Mouse (Mus musculus) limb, embryonic 14.5 days (tissue): ENCODE measurements at regions not wholly inside any gene's neighbourhood (a gene's known extent, or its start where the extent isn't known, plus 50 kb on each side); places are given as distances from the start of the nearest gene placed in this dataset.
"Not testable (repeated sequence)": the region's sequence is repeated elsewhere in the genome, so short reads cannot be mapped to it uniquely, and the experiment has no call there.

ENCODE experiments used
- ATAC-seq: fragments of 200-750 bp; cut with Nextera tagmentation; 2 replicates; pipeline ENCODE4 v1.8.0; 2017; ENCODE audit warnings: low read depth, moderate number of reproducible peaks, moderate TSS enrichment; ENCODE audit not compliant: low FRiP score
- DNase-seq: peaks from one replicate; pipeline ENCODE4 v3.0.0-alpha.2; 2015; ENCODE audit warnings: low spot score
- H3K27ac ChIP-seq: fragments of 300-500 bp; sonication (generic); replicated peaks from 2 replicates; pipeline ENCODE4 v1.5.1; 2014; ENCODE audit warnings: low read depth, mild to moderate bottlenecking, low read length, moderate library complexity, mixed read lengths
- H3K27me3 ChIP-seq: fragments of 300-500 bp; sonication (generic); 2 replicates; pipeline ENCODE4 v1.6.1; 2014; ENCODE audit warnings: low read length, mixed read lengths; ENCODE audit not compliant: control insufficient read depth, insufficient read depth
- H3K36me3 ChIP-seq: fragments of 300-500 bp; sonication (generic); 2 replicates; pipeline ENCODE4 v1.6.1; 2014; ENCODE audit warnings: mild to moderate bottlenecking, low read length, moderate library complexity, mixed read lengths; ENCODE audit not compliant: control insufficient read depth, insufficient read depth
- H3K4me1 ChIP-seq: fragments of 300-500 bp; sonication (generic); 2 replicates; pipeline ENCODE4 v1.6.1; 2014; ENCODE audit warnings: antibody characterized with exemption, low read length, mixed read lengths; ENCODE audit not compliant: control insufficient read depth, insufficient read depth
- H3K4me2 ChIP-seq: fragments of 300-500 bp; sonication (generic); replicated peaks from 2 replicates; pipeline ENCODE4 v1.6.1; 2014; ENCODE audit warnings: low read depth, mild to moderate bottlenecking, low read length, moderate library complexity; ENCODE audit not compliant: severe bottlenecking
- H3K4me3 ChIP-seq: fragments of 300-500 bp; sonication (generic); replicated peaks from 2 replicates; pipeline ENCODE4 v1.5.1; 2014; ENCODE audit warnings: low read length
- H3K9ac ChIP-seq: fragments of 300-500 bp; sonication (generic); 2 replicates; pipeline ENCODE4 v1.6.1; 2014; ENCODE audit warnings: mild to moderate bottlenecking, low read depth, low read length, moderate library complexity; ENCODE audit not compliant: severe bottlenecking
- H3K9me3 ChIP-seq: fragments of 300-500 bp; sonication (generic); 2 replicates; pipeline ENCODE4 v1.6.1; 2016; ENCODE audit warnings: low read length; ENCODE audit not compliant: control insufficient read depth
- POLR2A ChIP-seq: fragments of 200-500 bp; IDR thresholded peaks from 2 replicates; pipeline ENCODE4 v1.8.0; 2012; ENCODE audit warnings: inconsistent platforms, mild to moderate bottlenecking, moderate library complexity, borderline replicate concordance; ENCODE audit not compliant: insufficient read depth, insufficient read length; ENCODE audit errors: extremely low read depth
- WGBS: fragments of 180-500 bp; shearing (Covaris S2); extraction: QIAGEN DNeasy Blood & Tissue Kit; methylation state at CpG from one replicate; pipeline ENCODE4 v1.1.7; 2014; 5-methylcytosine and 5-hydroxymethylcytosine counted together

DNA sequence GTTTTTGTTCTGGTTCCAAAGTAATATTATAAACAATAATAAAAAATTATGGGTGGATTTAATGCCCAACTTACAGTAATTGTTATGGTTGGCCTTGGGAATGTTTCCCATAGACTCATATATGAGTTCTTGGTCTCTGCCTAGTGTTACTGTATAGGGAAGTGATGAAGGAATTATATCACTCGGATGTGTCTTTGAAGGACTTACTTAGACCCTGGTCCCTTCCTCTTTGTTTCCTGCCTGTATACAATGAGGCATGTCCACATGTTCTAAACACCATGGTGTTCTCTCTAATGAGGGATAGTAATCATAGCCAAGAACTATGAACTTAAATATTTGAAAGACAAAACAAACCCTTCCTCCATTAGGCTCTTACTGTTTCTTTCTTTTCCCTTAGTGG, 77.8 kb upstream of the Gucy1a1 start:
- H3K4me1 ChIP-seq = no peaks in the 10 kb centered on the region
- no peak for DNase-seq
- no peaks in the 10 kb centered on the region for H3K36me3 ChIP-seq
- ATAC-seq = 0 out of 2 replicates have a peak, but pooled peaks have one; percentile 30
- WGBS = 68% methylated on average over 1 of the region's 1 CpGs
- no peak overlapping the region for H3K4me3 ChIP-seq
- no peaks in the 10 kb centered on the region for H3K27me3 ChIP-seq
- no peak for TF ChIP-seq POLR2A
- H3K9ac ChIP-seq = no peak overlapping the region
- no peaks in the 10 kb centered on the region for H3K9me3 ChIP-seq
- H3K27ac ChIP-seq = no peak overlapping the region
- H3K4me2 ChIP-seq = no peak overlapping the region

DNA sequence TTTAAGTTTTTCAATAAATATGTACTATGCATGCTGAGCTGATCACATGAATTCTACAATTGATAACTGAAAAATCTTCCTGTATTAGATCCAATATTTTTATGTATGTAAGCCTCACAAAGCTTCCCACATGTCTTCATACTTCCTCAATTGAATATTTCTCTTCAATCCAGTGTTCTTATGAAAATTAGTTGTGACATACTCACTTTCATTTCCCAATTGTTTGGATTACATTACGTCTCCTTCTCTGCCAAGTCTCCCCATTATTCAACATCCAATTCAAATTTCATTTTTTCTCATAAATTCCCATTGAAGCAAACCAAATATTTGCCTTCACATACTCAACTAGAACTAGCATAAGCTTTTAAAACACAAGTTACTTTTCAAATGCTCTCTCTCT, 76.3 kb upstream of the Gucy1a1 start:
- Histone ChIP-seq H3K9ac (no peak overlapping the region), H3K36me3 (no peaks in the 10 kb centered on the region), H3K27me3 (no peaks in the 10 kb centered on the region), H3K27ac (no peak overlapping the region), H3K9me3 (no peaks in the 10 kb centered on the region), H3K4me1 (no peaks in the 10 kb centered on the region), H3K4me2 (no peak overlapping the region), H3K4me3 (no peak overlapping the region)
- ATAC-seq (no peak), DNase-seq (no peak)
- WGBS = 75% methylated on average over 1 of the region's 1 CpGs
- no peak for TF ChIP-seq POLR2A

DNA sequence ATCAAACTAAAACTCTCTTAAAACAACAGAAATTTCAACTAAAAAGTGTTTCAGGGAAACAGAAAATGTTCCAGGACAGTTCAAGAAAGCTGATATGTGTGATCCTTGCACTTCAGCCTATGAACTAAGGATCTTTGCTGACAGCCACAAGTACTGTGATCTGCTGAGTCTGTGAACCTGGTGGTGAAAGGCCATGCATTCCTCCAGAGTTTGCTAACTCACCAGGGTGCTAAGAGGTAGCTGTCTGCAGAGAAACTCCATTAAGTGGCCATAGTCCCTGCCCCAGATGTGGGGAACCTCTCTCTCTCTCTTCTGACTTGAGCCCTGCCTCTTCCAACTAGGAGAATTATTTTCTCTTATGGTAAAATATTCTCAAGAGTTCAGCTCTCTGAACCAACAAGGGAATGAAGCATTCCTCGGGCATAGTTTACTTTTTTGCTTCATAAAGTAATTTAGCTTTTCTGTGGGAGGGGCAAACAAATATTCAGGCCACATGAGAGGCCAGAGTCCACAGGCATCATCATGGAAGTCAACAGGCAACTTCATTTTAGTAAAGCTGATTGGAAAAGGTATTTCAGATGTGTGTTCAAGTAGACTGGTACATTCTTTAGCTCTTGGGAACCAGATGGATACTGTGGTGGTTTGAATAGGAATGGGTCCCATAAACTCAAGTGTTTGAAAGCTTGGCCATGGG, 73.8 kb upstream of the Gucy1a1 start:
- H3K27ac ChIP-seq, H3K9ac ChIP-seq, H3K4me1 ChIP-seq, H3K36me3 ChIP-seq, ATAC-seq, DNase-seq, H3K4me3 ChIP-seq, H3K4me2 ChIP-seq, H3K27me3 ChIP-seq, H3K9me3 ChIP-seq: not testable (repeated sequence)
- WGBS = 57% methylated on average over 1 of the region's 1 CpGs

DNA sequence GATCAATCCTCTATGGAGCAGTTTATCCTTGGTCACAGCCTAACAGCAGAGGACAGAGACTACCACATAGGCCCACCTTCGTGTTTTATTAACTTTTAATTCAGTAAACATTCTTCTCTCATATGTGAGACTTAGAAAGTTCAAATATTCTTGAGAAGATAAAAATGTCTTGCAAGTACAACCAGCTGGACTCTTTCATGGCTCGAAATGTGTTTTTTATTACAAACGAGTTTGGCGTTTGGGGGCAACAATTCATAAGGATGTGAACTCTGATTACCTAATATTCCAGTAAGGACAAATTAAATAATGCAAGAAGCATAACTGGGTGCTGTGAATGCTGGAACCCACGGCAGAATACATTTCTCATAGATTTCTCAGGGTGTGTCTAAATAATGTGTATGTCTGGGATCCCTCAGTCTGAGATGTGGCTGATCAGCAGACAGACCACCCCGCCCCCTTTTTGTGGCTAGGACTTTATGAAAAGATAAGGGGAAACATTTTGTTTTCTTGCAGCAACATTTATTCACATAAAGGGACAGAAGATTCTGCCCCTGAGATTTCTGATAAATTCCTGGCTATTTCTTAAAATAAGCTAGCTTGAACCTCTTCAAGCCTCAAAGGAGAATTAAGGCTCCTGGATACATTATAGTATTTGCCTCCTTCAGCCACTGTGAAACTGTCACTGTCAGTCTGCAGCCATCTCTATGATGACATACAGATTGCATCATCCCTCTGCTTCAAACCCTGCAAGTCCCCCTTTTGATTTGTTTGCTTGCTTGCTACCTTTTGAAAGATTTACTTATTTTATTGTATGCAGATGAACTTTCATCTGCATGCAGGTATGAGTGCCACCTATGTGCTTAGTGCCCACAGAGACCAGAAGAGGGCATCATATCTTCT, 69.2 kb upstream of the Gucy1a1 start:
- DNase-seq (peak; percentile 3), ATAC-seq (no peak)
- no peaks in the 10 kb centered on the region for H3K36me3 ChIP-seq
- no peak overlapping the region for H3K27ac ChIP-seq
- no peak overlapping the region for H3K4me2 ChIP-seq
- WGBS = 65% methylated on average over 6 of the region's 6 CpGs
- no peaks in the 10 kb centered on the region for H3K9me3 ChIP-seq
- no peak for TF ChIP-seq POLR2A
- H3K9ac ChIP-seq = no peak overlapping the region
- no peaks in the 10 kb centered on the region for H3K27me3 ChIP-seq
- no peak overlapping the region for H3K4me3 ChIP-seq
- H3K4me1 ChIP-seq = no peaks in the 10 kb centered on the region

DNA sequence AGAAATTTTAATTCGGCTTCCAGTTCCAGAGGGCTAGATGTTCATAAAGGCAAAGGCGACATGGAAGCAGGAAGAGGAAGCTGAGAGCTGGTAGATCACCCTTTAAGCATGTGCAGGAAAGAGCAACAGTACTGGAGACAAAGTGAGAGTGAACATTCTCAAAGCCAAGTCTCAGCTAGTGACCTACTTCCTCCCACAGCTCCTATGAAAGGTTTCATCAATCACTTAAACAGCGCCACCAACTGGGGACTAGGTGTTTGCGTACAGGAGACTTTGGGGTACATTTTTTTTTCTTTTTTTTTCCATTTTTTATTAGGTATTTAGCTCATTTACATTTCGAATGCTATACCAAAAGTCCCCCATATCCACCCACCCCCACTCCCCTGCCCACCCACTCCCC, 61.7 kb upstream of the Gucy1a1 start:
- ATAC-seq = no peak
- Histone ChIP-seq H3K36me3 (no peaks in the 10 kb centered on the region), H3K9me3 (no peaks in the 10 kb centered on the region), H3K4me1 (no peaks in the 10 kb centered on the region), H3K4me2 (no peak overlapping the region), H3K27ac (no peak overlapping the region), H3K4me3 (no peak overlapping the region), H3K27me3 (no peaks in the 10 kb centered on the region), H3K9ac (no peak overlapping the region)
- no peak for DNase-seq
- 85% methylated on average over 5 of the region's 5 CpGs for WGBS
- no peak for TF ChIP-seq POLR2A
